Mouse (Mus musculus) small intestine, adult 2 months (tissue): ENCODE measurements at regions not wholly inside any gene's neighbourhood (a gene's known extent, or its start where the extent isn't known, plus 50 kb on each side); places are given as distances from the start of the nearest gene placed in this dataset.

ENCODE experiments used
- CTCF ChIP-seq: fragments of 200-500 bp; IDR thresholded peaks from 2 replicates; pipeline ENCODE4 v1.5.1; 2012; ENCODE audit warnings: low read depth, mild to moderate bottlenecking, control low read depth, inconsistent platforms, low read length, moderate library complexity, mixed read lengths; ENCODE audit not compliant: insufficient replicate concordance, insufficient read length; ENCODE audit errors: extremely low read depth
- POLR2A ChIP-seq: fragments of 200-500 bp; IDR thresholded peaks from 2 replicates; pipeline ENCODE4 v1.6.1; 2012; ENCODE audit warnings: low read depth, mild to moderate bottlenecking, control low read depth, inconsistent platforms, low read length, moderate library complexity

DNA sequence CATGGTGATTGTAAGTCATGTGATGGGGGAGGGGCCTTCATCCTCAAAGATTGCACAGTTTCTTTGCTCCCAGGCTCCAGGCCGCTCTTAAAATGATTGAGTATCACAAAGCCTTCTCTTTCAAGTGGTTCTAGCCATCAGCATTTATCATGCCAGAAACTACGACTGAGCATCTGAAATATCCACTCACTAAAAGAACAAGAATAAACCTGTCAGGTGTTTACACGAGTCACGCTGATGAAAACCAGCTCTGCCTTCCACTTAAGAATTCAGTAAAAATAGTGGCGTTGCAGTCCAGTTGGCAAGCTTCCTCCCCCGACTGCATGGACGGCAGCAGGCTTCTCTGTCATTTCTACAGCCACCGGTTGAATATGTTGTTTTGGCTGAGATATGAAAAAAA lies 136.2 kb downstream of the Ndufa10 start:
- TF ChIP-seq CTCF: no peak
- TF ChIP-seq POLR2A: no peak
